Mouse (Mus musculus) heart, embryonic 13.5 days (tissue): ENCODE measurements around the gene Cdcp2. TPM values are rescaled to one million over a fixed set of nuclear protein-coding genes. Genes with fewer than 3 reads are reported as not detected.

Source experiments
- polyA plus RNA-seq: library from polyadenylated mRNA; unstranded; fragments of >200 nt; fragmentation: Nextera tagmentation; extraction: Ambion mirVana; gene quantifications from 2 replicates; pipeline ENCODE4 v1.2.1, GENCODE M21; 2015

Cdcp2 gene
- polyA plus RNA-seq, 1 experiment from 2014 or later, result not detected

Other genes with a start within 250 kb of the Cdcp2 start
- 59.8 and 61.9 TPM in 2 replicates for gene Ssbp3, start 186.2 kb upstream of the Cdcp2 start, polyA plus RNA-seq
- 86.4 and 91.1 TPM in 2 replicates for gene Mrpl37, start 30.0 kb upstream of the Cdcp2 start, polyA plus RNA-seq
- 4.3 and 4.6 TPM in 2 replicates for gene Cyb5rl, start 29.9 kb upstream of the Cdcp2 start, polyA plus RNA-seq
- gene Tmem59, start 81.5 kb downstream of the Cdcp2 start, polyA plus RNA-seq, result 327 TPM in 2 replicates
- gene Tceanc2, start 82.2 kb downstream of the Cdcp2 start, polyA plus RNA-seq, result 14.5 and 15.2 TPM in 2 replicates
- gene Ldlrad1, start 112.3 kb downstream of the Cdcp2 start, polyA plus RNA-seq, result not detected in 2 replicates
- 53.5 and 56.9 TPM in 2 replicates for gene Lrrc42, start 156.6 kb downstream of the Cdcp2 start, polyA plus RNA-seq
- 33.4 and 36.2 TPM in 2 replicates for gene Hspb11, start 156.7 kb downstream of the Cdcp2 start, polyA plus RNA-seq
- not detected in 2 replicates for gene Dio1, start 210.3 kb downstream of the Cdcp2 start, polyA plus RNA-seq
- gene Yipf1, start 217.5 kb downstream of the Cdcp2 start, polyA plus RNA-seq, result 42.7 and 44.3 TPM in 2 replicates